Mouse (Mus musculus): Measurements from ENCODE around the gene Fntb. TPM values are rescaled to one million over a fixed set of nuclear protein-coding genes. Genes with fewer than 3 reads are reported as not detected.

Fntb gene
- polyA plus RNA-seq, 1 experiment: 81.0 TPM

- Histone ChIP-seq H3K9me3 (replicated peaks; ENCODE audit: control insufficient read depth, insufficient read depth, low read length, poor library complexity, severe bottlenecking) (no peaks in the 10 kb centered on the region), H3K4me3 (ENCODE audit: low read depth, low read length) (no peak overlapping the region), H3K27me3 (ENCODE audit: control insufficient read depth, insufficient read depth, low read length, poor library complexity, severe bottlenecking) (no peaks in the 10 kb centered on the region), H3K9ac (ENCODE audit: low read depth, poor library complexity, severe bottlenecking) (no peak overlapping the region), H3K4me1 (ENCODE audit: control insufficient read depth, insufficient read depth, low read length) (peaks cover 2% of the 10 kb centered on the region), H3K27ac (ENCODE audit: insufficient read depth, low read length) (no peak overlapping the region), H3K36me3 (ENCODE audit: control insufficient read depth, insufficient read depth, low read length, poor library complexity, severe bottlenecking) (no peaks in the 10 kb centered on the region)
- TF ChIP-seq EP300 (IDR thresholded peaks at IDR 0.05; ENCODE audit: insufficient read depth, low read depth, low read length) (no peak), POLR2A (IDR thresholded peaks at IDR 0.05; ENCODE audit: insufficient read depth, low read length) (no peak), CTCF (IDR thresholded peaks at IDR 0.05; ENCODE audit: low read depth, low read length) (no peak)
These were observed 37.6 kb downstream of the Fntb start for GRCm38 (mm10) chr12:76803028-76803427.

GRCm38 (mm10) chr12:76803700-76804252 is 38.4 kb downstream of the Fntb start:
- Histone ChIP-seq H3K9me3 (replicated peaks; ENCODE audit: control insufficient read depth, insufficient read depth, low read length, poor library complexity, severe bottlenecking) (no peaks in the 10 kb centered on the region), H3K9ac (ENCODE audit: low read depth, poor library complexity, severe bottlenecking) (no peak overlapping the region), H3K4me3 (ENCODE audit: low read depth, low read length) (no peak overlapping the region), H3K27ac (ENCODE audit: insufficient read depth, low read length) (no peak overlapping the region), H3K4me1 (ENCODE audit: control insufficient read depth, insufficient read depth, low read length) (peaks cover 2% of the 10 kb centered on the region), H3K27me3 (ENCODE audit: control insufficient read depth, insufficient read depth, low read length, poor library complexity, severe bottlenecking) (no peaks in the 10 kb centered on the region), H3K36me3 (ENCODE audit: control insufficient read depth, insufficient read depth, low read length, poor library complexity, severe bottlenecking) (no peaks in the 10 kb centered on the region)
- no peak for TF ChIP-seq EP300 (IDR thresholded peaks at IDR 0.05; ENCODE audit: insufficient read depth, low read depth, low read length)
- no peak for TF ChIP-seq POLR2A (IDR thresholded peaks at IDR 0.05; ENCODE audit: insufficient read depth, low read length)
- peak; percentile 27 for TF ChIP-seq CTCF (IDR thresholded peaks at IDR 0.05; ENCODE audit: low read depth, low read length)

GRCm38 (mm10) chr12:76805056-76805811 is 39.8 kb downstream of the Fntb start:
- no peak overlapping the region for H3K4me3 ChIP-seq (ENCODE audit: low read depth, low read length)
- H3K9ac ChIP-seq (ENCODE audit: low read depth, poor library complexity, severe bottlenecking): no peak overlapping the region
- no peaks in the 10 kb centered on the region for H3K27me3 ChIP-seq (ENCODE audit: control insufficient read depth, insufficient read depth, low read length, poor library complexity, severe bottlenecking)
- TF ChIP-seq POLR2A (IDR thresholded peaks at IDR 0.05; ENCODE audit: insufficient read depth, low read length): no peak
- no peak for TF ChIP-seq CTCF (IDR thresholded peaks at IDR 0.05; ENCODE audit: low read depth, low read length)
- no peak for TF ChIP-seq EP300 (IDR thresholded peaks at IDR 0.05; ENCODE audit: insufficient read depth, low read depth, low read length)
- H3K36me3 ChIP-seq (ENCODE audit: control insufficient read depth, insufficient read depth, low read length, poor library complexity, severe bottlenecking): no peaks in the 10 kb centered on the region
- peaks cover 3% of the 10 kb centered on the region for H3K4me1 ChIP-seq (ENCODE audit: control insufficient read depth, insufficient read depth, low read length)
- no peaks in the 10 kb centered on the region for H3K9me3 ChIP-seq (replicated peaks; ENCODE audit: control insufficient read depth, insufficient read depth, low read length, poor library complexity, severe bottlenecking)
- H3K27ac ChIP-seq (ENCODE audit: insufficient read depth, low read length): no peak overlapping the region

- peaks cover 3% of the 10 kb centered on the region for H3K4me1 ChIP-seq (ENCODE audit: control insufficient read depth, insufficient read depth, low read length)
- H3K27ac ChIP-seq (ENCODE audit: insufficient read depth, low read length): no peak overlapping the region
- H3K27me3 ChIP-seq (ENCODE audit: control insufficient read depth, insufficient read depth, low read length, poor library complexity, severe bottlenecking): no peaks in the 10 kb centered on the region
- no peaks in the 10 kb centered on the region for H3K36me3 ChIP-seq (ENCODE audit: control insufficient read depth, insufficient read depth, low read length, poor library complexity, severe bottlenecking)
- H3K4me3 ChIP-seq (ENCODE audit: low read depth, low read length): no peak overlapping the region
- TF ChIP-seq CTCF (IDR thresholded peaks at IDR 0.05; ENCODE audit: low read depth, low read length) (no peak), POLR2A (IDR thresholded peaks at IDR 0.05; ENCODE audit: insufficient read depth, low read length) (no peak), EP300 (IDR thresholded peaks at IDR 0.05; ENCODE audit: insufficient read depth, low read depth, low read length) (no peak)
- H3K9me3 ChIP-seq (replicated peaks; ENCODE audit: control insufficient read depth, insufficient read depth, low read length, poor library complexity, severe bottlenecking): no peaks in the 10 kb centered on the region
- no peak overlapping the region for H3K9ac ChIP-seq (ENCODE audit: low read depth, poor library complexity, severe bottlenecking)
These were observed 42.4 kb downstream of the Fntb start for GRCm38 (mm10) chr12:76807796-76808195.

- Histone ChIP-seq H3K4me1 (ENCODE audit: control insufficient read depth, insufficient read depth, low read length) (peaks cover 3% of the 10 kb centered on the region), H3K9me3 (replicated peaks; ENCODE audit: control insufficient read depth, insufficient read depth, low read length, poor library complexity, severe bottlenecking) (no peaks in the 10 kb centered on the region), H3K27ac (ENCODE audit: insufficient read depth, low read length) (no peak overlapping the region), H3K4me3 (ENCODE audit: low read depth, low read length) (no peak overlapping the region), H3K36me3 (ENCODE audit: control insufficient read depth, insufficient read depth, low read length, poor library complexity, severe bottlenecking) (no peaks in the 10 kb centered on the region), H3K27me3 (ENCODE audit: control insufficient read depth, insufficient read depth, low read length, poor library complexity, severe bottlenecking) (no peaks in the 10 kb centered on the region), H3K9ac (ENCODE audit: low read depth, poor library complexity, severe bottlenecking) (no peak overlapping the region)
- TF ChIP-seq EP300 (IDR thresholded peaks at IDR 0.05; ENCODE audit: insufficient read depth, low read depth, low read length) (no peak), CTCF (IDR thresholded peaks at IDR 0.05; ENCODE audit: low read depth, low read length) (no peak), POLR2A (IDR thresholded peaks at IDR 0.05; ENCODE audit: insufficient read depth, low read length) (no peak)
These were observed 45.1 kb downstream of the Fntb start for GRCm38 (mm10) chr12:76810491-76810890.

GRCm38 (mm10) chr12:76811006-76811405 is 45.6 kb downstream of the Fntb start:
- no peak overlapping the region for H3K27ac ChIP-seq (ENCODE audit: insufficient read depth, low read length)

More at GRCm38 (mm10) chr12:76811006-76811405, 45.6 kb downstream of the Fntb start:
- Histone ChIP-seq H3K4me3 (ENCODE audit: low read depth, low read length) (no peak overlapping the region), H3K9ac (ENCODE audit: low read depth, poor library complexity, severe bottlenecking) (no peak overlapping the region), H3K36me3 (ENCODE audit: control insufficient read depth, insufficient read depth, low read length, poor library complexity, severe bottlenecking) (no peaks in the 10 kb centered on the region), H3K27me3 (ENCODE audit: control insufficient read depth, insufficient read depth, low read length, poor library complexity, severe bottlenecking) (no peaks in the 10 kb centered on the region), H3K4me1 (ENCODE audit: control insufficient read depth, insufficient read depth, low read length) (peaks cover 3% of the 10 kb centered on the region), H3K9me3 (replicated peaks; ENCODE audit: control insufficient read depth, insufficient read depth, low read length, poor library complexity, severe bottlenecking) (no peaks in the 10 kb centered on the region)
- TF ChIP-seq POLR2A (IDR thresholded peaks at IDR 0.05; ENCODE audit: insufficient read depth, low read length): no peak
- no peak for TF ChIP-seq EP300 (IDR thresholded peaks at IDR 0.05; ENCODE audit: insufficient read depth, low read depth, low read length)
- no peak for TF ChIP-seq CTCF (IDR thresholded peaks at IDR 0.05; ENCODE audit: low read depth, low read length)

All from ES-Bruce4 (cell line).